Mouse (Mus musculus) retina, postnatal 1 day (tissue): ENCODE measurements around the gene Kidins220.

Experiments used
- DNase-seq: peaks from one replicate; pipeline ENCODE4 v3.0.0-alpha.2; 2012

Kidins220 gene

DNA sequence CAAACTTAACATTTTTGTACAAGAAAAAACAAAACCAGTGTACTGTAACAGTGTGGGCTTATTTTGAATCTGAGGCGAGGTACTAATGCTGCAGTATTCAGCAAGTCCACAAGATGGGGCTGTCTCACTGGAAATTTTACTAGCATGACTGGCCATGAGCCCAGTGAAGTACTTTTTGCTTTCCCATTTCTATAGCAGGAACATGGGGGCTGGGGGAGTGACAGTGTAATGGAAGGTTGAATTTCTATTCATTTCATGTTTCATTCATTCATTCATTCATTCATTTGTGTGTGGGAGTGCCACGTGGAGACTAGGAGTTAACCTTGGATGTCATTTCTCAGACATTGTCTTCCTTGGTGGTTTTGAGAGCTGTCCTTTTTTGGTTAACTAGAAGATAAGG lies 52.7 kb downstream of the Kidins220 start:
- peak; percentile 78 for DNase-seq

- peak; percentile 91 for DNase-seq
Observed at GRCm38 (mm10) chr12:25033662-25034337, 59.1 kb downstream of the Kidins220 start.

GRCm38 (mm10) chr12:25034338-25034953 lies 59.7 kb downstream of the Kidins220 start:
- DNase-seq, result peak; percentile 68

- DNase-seq, result no peak
Observed at GRCm38 (mm10) chr12:25036024-25036423, 61.3 kb downstream of the Kidins220 start.

DNA sequence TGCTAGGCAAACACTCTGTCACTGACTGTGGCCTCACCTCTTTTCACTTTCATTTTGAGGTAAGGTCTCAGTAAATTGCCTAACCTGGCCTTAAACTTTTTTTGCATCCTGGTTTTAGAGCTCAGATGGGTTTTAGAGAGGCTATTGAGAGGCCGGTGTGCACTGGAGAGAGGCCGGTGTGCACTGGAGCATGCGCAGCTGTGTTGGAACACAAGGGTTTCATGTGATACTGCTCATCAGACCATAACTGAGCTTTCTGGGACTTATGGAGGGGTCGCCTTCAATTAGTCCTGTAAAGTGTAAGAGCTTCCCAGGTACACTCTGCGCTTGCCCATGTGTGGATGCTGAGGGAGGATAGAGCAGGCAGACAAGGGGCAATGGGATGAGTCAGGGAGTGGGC lies 62.5 kb downstream of the Kidins220 start:
- DNase-seq, result no peak

DNA sequence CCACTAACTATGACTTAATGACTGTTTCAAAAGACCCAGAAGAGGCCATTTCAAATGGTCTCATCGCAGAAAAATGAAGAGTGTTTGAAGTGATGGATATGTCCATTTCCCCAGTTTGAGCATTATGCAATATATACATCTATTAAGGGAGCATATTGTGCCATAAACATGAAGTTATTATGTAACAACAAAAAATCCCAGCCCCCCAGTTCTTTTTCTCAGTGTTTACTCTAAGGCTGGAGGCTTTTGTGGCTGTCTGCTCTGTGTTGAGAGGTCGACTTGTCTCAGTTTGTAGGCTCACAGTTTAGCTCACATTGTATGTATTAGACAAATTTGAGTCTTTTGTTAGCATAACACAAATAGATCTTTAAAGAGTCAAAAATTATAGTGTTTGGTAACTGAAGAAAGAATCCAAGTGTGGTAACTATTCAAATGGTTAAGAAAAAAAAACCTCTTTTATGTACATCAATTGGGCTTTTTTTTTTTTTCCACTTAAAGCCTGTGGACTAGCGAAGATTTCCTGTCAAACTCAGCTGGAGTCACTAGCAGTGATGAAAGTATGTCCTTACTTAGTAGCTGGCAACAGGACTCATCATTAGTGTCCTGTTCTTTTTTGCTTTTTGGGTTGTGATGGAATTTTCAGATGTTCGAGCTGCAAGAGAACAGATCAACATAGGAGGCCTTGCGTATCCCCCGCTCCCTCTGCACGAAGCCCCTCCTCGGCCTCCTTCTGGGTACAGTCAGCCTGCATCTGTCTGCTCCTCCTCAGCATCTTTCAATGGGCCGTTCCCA lies 63.2 kb downstream of the Kidins220 start:
- DNase-seq, result no peak

- no peak for DNase-seq
Observed at GRCm38 (mm10) chr12:25044056-25044455, 69.3 kb downstream of the Kidins220 start.

- no peak for DNase-seq
Observed at GRCm38 (mm10) chr12:25044579-25044978, 69.9 kb downstream of the Kidins220 start.

- no peak for DNase-seq
Observed at GRCm38 (mm10) chr12:25049253-25049652, 74.5 kb downstream of the Kidins220 start.

GRCm38 (mm10) chr12:25054511-25054910 lies 79.8 kb downstream of the Kidins220 start:
- DNase-seq, result no peak

DNA sequence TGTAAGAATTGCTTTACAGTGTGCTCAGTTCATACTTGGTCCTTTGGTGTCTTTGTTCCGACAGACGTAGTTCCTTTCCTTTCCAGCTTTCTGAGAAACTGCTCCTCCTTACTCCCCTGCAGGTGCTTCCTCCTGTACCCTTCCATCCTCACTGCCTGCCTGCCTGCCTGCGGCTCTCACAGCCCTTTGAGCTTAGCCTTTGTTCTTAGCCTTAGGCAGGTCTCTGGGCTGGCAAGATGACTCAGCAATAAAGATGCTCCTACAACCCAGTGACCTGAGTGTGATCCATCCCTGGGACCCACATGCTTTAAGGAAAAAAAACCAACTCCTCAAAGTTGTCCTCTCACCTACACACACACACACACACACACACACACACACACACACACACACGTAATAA lies 80.2 kb downstream of the Kidins220 start:
- no peak for DNase-seq

- DNase-seq, result no peak
Observed at GRCm38 (mm10) chr12:25059487-25060200, 84.9 kb downstream of the Kidins220 start.

DNA sequence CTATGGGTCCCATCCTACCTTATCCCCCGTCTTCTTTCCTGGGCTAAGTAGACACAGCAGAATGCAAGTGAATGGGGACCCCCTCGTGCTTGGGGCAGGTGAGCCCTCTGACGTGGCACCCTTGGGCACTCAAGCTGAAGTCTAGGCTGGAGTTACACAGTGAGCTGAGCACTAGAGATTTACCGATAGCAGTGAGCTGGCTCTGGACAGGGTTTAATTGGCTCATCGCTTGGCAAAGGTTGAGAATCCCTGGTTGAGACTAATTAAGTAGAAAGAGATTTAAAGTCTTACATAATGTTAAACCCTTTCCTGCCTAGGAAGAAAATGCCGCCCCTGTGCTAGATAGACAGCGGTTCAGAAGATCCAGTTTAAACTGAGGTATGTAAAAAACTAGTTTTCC lies 86.2 kb downstream of the Kidins220 start:
- peak; percentile 49 for DNase-seq

GRCm38 (mm10) chr12:25062264-25062663 lies 87.5 kb downstream of the Kidins220 start:
- DNase-seq, result no peak

- DNase-seq, result no peak
Observed at GRCm38 (mm10) chr12:25073374-25073773, 98.6 kb downstream of the Kidins220 start.

DNA sequence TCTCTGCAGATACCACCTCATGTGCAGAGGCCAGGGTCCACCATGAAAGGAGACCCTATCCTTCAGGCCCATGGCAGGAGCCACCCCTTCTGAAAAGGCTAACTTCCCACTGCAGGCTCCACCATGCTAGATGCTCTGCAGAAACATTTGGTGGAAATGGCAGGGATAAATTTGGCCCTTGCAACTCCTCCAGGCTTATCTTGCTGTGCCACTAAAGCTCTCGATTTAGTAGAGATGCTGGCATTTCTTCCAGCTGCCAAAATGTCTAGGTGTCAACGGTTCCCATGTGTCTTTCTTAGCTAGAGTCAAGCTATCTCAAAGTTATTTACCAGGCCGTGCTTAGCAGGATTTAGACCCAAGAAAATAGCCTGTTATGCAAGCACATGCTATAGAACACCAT lies 99.6 kb downstream of the Kidins220 start:
- no peak for DNase-seq

DNA sequence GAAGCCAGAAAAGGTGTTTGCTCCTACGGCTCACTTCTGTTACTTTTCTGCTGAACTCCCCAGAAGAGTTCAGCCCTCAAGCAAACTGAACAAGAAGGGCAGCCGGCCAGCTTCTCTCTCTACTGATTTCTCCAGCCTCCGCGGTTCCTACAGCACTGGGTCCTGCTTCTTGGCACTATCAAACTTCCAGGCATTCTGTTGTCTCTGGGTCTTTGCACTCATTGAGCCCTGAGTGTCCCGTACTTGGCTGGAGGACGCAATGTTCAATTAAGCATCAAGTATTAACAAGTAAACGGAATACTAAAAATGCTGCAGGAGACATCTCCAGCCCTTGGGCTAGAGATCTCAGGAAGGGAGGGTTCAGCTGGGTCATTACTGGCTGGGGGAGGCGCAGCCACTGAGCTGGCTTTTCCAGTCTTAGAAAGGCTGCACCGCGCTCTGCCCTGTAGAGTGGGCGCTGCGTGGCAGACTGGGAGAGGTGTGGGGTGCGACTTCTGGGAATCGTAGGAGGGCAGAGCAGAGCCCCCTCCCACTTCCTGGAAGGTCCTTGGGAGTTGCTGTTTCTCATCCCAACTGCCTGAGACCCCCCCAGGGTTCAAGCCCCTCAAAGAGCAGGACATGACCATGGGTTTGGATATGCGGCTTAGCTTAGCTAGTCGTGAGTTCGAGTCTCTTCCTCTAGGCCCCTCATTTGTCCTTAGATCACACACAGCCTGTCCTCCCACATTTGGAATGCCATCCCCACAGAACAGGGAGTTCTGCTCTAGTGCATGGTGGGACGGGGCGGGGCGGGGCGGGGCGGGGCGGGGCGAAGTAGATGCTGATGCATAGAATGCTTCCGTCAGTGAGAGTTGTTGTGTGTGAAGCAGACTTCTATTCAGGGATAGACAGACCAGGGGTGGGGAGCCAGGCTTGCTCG lies 108.8 kb downstream of the Kidins220 start:
- no peak for DNase-seq

DNA sequence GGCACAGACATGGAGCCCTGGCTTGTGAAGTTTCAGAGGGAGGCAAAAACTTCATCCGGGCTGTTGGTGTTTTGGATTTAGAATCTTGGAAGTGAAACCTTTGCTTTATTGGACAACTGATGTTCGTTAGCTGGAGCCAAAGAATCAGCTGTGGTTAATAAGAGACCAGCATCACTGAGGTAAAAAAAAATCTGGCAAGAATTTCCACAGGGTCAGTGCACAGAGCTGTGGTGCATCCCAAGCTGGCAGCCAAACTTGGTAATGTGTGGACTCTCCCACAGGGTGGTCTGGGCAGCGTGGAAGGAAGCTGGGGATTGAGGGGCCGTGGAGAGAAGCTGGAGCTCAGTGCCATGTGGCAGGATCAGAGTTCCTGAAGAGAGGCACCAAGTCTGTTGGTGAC lies 112.2 kb downstream of the Kidins220 start:
- no peak for DNase-seq

DNA sequence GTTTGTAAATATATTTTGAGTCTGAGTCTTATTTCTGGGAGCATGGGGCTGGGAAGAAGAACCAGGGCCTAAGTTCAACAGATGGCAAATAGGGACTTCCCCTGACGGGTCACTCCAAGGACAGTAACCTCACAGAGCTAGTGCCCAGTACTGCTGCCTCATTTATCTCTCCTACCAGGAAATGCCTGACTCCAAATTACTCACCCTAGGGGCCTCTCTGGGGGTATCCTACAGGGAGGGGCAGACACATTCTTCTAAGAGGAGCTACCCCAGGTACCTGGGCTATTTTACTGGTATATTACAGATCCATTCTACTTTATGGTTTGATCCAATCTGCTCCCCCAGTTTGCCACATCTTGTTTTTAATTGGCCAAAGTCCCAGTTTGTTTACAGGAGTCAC lies 114.7 kb downstream of the Kidins220 start:
- DNase-seq, result no peak

GRCm38 (mm10) chr12:25092027-25092704 lies 117.4 kb downstream of the Kidins220 start:
- DNase-seq, result peak; percentile 90

GRCm38 (mm10) chr12:25092751-25093211 lies 118.1 kb downstream of the Kidins220 start:
- no peak for DNase-seq
